Mouse (Mus musculus): ENCODE measurements at regions not wholly inside any gene's neighbourhood (a gene's known extent, or its start where the extent isn't known, plus 50 kb on each side); places are given as distances from the start of the nearest gene placed in this dataset.

DNA sequence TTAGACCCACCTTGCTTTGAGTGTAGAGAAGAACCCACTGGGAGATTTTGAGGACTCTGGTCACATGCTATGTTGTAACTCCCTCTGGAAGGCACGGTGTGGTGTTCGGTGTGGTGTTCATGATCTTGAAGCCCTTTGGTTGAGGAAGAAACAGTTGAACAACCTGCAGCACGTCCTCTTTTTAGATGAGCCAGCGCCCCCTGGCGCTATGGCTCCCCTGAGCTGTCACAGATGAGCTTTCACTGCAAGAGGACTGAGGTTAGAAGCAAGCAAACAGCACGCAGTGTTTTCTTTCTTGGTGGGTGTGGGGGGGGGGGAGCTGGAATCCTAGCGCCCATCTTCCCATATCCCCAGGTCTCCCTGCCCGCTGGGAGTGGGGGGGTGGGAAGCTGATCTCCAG is 177.9 kb downstream of the Thbs2 start:
- no peak overlapping the region for H3K4me3 ChIP-seq (ENCODE audit: low read depth, low read length)
- no peak for TF ChIP-seq POLR2A (IDR thresholded peaks at IDR 0.05; ENCODE audit: low read depth, low read length)
- peak; percentile 67; the same call in 1 of the 2 replicates for TF ChIP-seq CTCF (IDR thresholded peaks at IDR 0.05; ENCODE audit: extremely low read depth, insufficient read length, insufficient replicate concordance, low read depth, low read length)
- H3K27ac ChIP-seq (ENCODE audit: insufficient read depth, low read depth, low read length), result no peak overlapping the region
- no peaks in the 10 kb centered on the region for H3K36me3 ChIP-seq (ENCODE audit: control insufficient read depth, insufficient read depth, low read length)
- no peaks in the 10 kb centered on the region for H3K27me3 ChIP-seq (ENCODE audit: control insufficient read depth, insufficient read depth, low read length)
- H3K4me1 ChIP-seq (ENCODE audit: control insufficient read depth, insufficient read depth, insufficient read length, low read length), result no peaks in the 10 kb centered on the region
- 17% methylated on average over 8 of the region's 8 CpGs for WGBS

DNA sequence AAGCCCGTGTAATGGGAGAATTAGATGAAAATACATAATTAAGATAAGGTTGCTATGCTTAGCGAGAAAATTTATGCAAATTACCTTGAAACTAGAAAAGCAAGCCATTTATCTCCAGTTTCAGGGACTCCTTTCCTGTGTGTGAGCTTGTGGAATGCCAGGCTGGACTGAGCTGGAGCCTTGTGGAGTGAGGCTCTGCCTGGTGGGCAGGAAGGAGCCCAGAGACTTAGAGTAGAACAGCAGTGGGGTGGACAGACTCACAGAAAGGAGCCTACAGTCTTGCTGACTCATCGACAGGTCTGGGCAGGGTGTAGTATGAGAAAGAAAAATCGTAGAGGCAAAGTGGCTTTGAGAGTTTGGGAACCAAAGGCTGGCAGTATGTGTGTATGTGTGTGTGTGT is 180.6 kb downstream of the Thbs2 start:
- no peaks in the 10 kb centered on the region for H3K36me3 ChIP-seq (ENCODE audit: control insufficient read depth, insufficient read depth, low read length)
- TF ChIP-seq CTCF (IDR thresholded peaks at IDR 0.05; ENCODE audit: extremely low read depth, insufficient read length, insufficient replicate concordance, low read depth, low read length) (no peak), POLR2A (IDR thresholded peaks at IDR 0.05; ENCODE audit: low read depth, low read length) (no peak)
- H3K4me3 ChIP-seq (ENCODE audit: low read depth, low read length), result no peak overlapping the region
- no peaks in the 10 kb centered on the region for H3K4me1 ChIP-seq (ENCODE audit: control insufficient read depth, insufficient read depth, insufficient read length, low read length)
- no peaks in the 10 kb centered on the region for H3K27me3 ChIP-seq (ENCODE audit: control insufficient read depth, insufficient read depth, low read length)
- 66% methylated on average over 4 of the region's 4 CpGs for WGBS
- H3K27ac ChIP-seq (ENCODE audit: insufficient read depth, low read depth, low read length), result no peak overlapping the region

DNA sequence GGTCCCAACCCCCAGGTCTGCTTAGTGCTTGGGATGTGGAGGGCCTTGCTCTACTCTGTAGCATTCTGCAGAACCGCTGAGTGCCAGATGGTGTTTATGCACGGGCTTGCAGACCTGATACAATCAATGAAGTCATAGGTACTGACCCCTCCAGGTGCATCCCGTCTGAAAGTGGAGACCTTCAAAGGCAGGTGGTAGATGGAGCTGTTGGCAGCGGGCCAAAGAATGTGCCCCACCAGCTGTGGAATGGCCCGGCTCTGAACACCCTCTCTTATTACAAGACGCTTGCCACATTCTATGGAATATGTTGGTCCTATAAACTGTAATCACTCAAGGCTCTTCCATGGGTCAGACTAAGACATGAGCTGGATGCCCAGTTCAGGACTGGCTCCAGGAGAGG is 183.5 kb downstream of the Thbs2 start:
- H3K36me3 ChIP-seq (ENCODE audit: control insufficient read depth, insufficient read depth, low read length), result no peaks in the 10 kb centered on the region
- H3K4me3 ChIP-seq (ENCODE audit: low read depth, low read length), result no peak overlapping the region
- no peaks in the 10 kb centered on the region for H3K27me3 ChIP-seq (ENCODE audit: control insufficient read depth, insufficient read depth, low read length)
- no peaks in the 10 kb centered on the region for H3K4me1 ChIP-seq (ENCODE audit: control insufficient read depth, insufficient read depth, insufficient read length, low read length)
- no peak overlapping the region for H3K27ac ChIP-seq (ENCODE audit: insufficient read depth, low read depth, low read length)
- 24% methylated on average over 6 of the region's 6 CpGs for WGBS
- TF ChIP-seq CTCF (IDR thresholded peaks at IDR 0.05; ENCODE audit: extremely low read depth, insufficient read length, insufficient replicate concordance, low read depth, low read length) (no peak), POLR2A (IDR thresholded peaks at IDR 0.05; ENCODE audit: low read depth, low read length) (no peak)

DNA sequence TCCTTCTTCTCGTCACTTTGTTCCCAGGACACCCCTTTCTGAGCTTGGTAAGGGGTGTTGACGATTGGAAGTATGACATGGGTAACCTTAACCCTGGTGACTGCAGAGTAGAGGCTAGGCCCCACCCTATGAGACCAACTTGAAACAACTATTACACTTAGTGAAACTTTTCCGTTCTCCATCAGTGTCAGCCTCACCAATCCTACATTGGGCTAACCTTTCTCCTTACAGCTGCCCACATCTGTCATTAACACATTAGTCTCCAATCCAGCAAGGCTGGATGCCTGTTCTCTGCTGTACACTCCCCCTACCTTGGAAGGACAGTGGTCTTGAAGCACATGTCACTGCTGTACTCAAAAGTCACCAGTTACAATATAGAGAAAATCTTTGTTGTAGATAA is 186.9 kb downstream of the Thbs2 start:
- H3K27ac ChIP-seq (ENCODE audit: insufficient read depth, low read depth, low read length), result no peak overlapping the region
- no peaks in the 10 kb centered on the region for H3K27me3 ChIP-seq (ENCODE audit: control insufficient read depth, insufficient read depth, low read length)
- no peak overlapping the region for H3K4me3 ChIP-seq (ENCODE audit: low read depth, low read length)
- no peak for TF ChIP-seq POLR2A (IDR thresholded peaks at IDR 0.05; ENCODE audit: low read depth, low read length)
- TF ChIP-seq CTCF (IDR thresholded peaks at IDR 0.05; ENCODE audit: extremely low read depth, insufficient read length, insufficient replicate concordance, low read depth, low read length), result no peak
- no peaks in the 10 kb centered on the region for H3K36me3 ChIP-seq (ENCODE audit: control insufficient read depth, insufficient read depth, low read length)
- 89% methylated on average over 3 of the region's 3 CpGs for WGBS
- no peaks in the 10 kb centered on the region for H3K4me1 ChIP-seq (ENCODE audit: control insufficient read depth, insufficient read depth, insufficient read length, low read length)

DNA sequence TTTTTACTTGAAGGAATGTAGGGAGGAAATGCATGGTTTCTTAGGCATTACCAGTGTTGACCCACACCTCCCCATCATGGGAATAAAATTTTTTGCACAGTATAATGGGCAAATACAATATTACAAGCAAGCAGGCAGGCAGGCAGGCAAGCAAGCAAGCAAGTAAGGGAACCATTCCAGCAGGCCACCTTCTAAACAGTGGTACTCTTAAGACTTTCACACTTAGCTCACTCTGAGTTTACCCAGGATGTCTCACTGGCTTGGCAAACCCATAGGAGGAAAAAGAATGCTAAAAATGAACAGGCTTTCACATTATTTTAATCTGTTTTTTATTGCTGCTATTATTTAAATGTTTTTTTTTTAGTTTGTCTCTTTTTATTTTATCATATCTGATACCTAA is 187.9 kb downstream of the Thbs2 start:
- Histone ChIP-seq H3K27ac (ENCODE audit: insufficient read depth, low read depth, low read length) (no peak overlapping the region), H3K27me3 (ENCODE audit: control insufficient read depth, insufficient read depth, low read length) (no peaks in the 10 kb centered on the region), H3K4me3 (ENCODE audit: low read depth, low read length) (no peak overlapping the region), H3K4me1 (ENCODE audit: control insufficient read depth, insufficient read depth, insufficient read length, low read length) (no peaks in the 10 kb centered on the region), H3K36me3 (ENCODE audit: control insufficient read depth, insufficient read depth, low read length) (no peaks in the 10 kb centered on the region)
- TF ChIP-seq POLR2A (IDR thresholded peaks at IDR 0.05; ENCODE audit: low read depth, low read length) (no peak), CTCF (IDR thresholded peaks at IDR 0.05; ENCODE audit: extremely low read depth, insufficient read length, insufficient replicate concordance, low read depth, low read length) (no peak)

DNA sequence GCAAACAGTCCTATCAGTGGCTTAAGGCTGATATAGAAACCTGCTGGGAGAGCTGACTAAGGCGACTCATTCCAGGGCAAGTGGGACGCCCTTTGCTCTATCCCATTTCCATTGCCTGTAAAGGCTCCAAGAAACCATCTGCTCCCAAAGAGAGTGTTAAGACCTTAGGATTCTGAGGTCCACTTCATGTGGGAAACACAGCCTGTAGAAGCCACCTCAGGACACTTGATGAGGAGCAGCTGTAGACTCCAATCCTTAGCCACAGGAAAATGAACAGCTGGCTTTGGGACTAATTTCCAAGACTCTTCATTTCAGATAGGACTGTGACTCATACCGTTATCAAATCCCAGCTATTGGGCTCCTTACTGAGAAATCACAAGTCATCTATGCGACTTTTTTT is 188.6 kb downstream of the Thbs2 start:
- no peaks in the 10 kb centered on the region for H3K4me1 ChIP-seq (ENCODE audit: control insufficient read depth, insufficient read depth, insufficient read length, low read length)

DNA sequence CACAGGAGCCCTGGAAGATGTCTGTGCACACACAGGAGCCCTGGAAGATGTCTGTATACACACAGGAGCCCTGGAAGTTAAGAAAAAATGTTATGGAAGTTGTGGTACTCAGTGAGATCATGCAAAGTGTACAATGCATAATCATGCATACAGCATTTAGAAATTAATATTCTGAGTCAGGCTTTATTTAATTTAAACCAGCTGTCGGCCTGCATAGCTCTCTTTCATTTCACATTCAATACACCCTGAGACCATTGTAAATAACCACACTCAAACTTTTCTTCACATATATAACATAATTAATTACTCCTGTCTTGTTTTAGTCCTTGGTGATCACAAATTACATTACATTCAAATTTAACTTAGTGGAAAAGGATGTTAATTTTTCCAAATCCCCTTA is 190.4 kb downstream of the Thbs2 start:
- WGBS, result 88% methylated on average over 1 of the region's 1 CpGs
- no peaks in the 10 kb centered on the region for H3K4me1 ChIP-seq (ENCODE audit: control insufficient read depth, insufficient read depth, insufficient read length, low read length)
- no peaks in the 10 kb centered on the region for H3K27me3 ChIP-seq (ENCODE audit: control insufficient read depth, insufficient read depth, low read length)
- no peaks in the 10 kb centered on the region for H3K36me3 ChIP-seq (ENCODE audit: control insufficient read depth, insufficient read depth, low read length)
- TF ChIP-seq POLR2A (IDR thresholded peaks at IDR 0.05; ENCODE audit: low read depth, low read length) (no peak), CTCF (IDR thresholded peaks at IDR 0.05; ENCODE audit: extremely low read depth, insufficient read length, insufficient replicate concordance, low read depth, low read length) (no peak)
- H3K27ac ChIP-seq (ENCODE audit: insufficient read depth, low read depth, low read length), result no peak overlapping the region
- H3K4me3 ChIP-seq (ENCODE audit: low read depth, low read length), result no peak overlapping the region

More for the DNA sequence above, 188.6 kb downstream of the Thbs2 start:
- WGBS, result 47% methylated on average over 4 of the region's 4 CpGs
- TF ChIP-seq CTCF (IDR thresholded peaks at IDR 0.05; ENCODE audit: extremely low read depth, insufficient read length, insufficient replicate concordance, low read depth, low read length), result no peak
- TF ChIP-seq POLR2A (IDR thresholded peaks at IDR 0.05; ENCODE audit: low read depth, low read length), result no peak
- H3K4me3 ChIP-seq (ENCODE audit: low read depth, low read length), result no peak overlapping the region
- H3K27me3 ChIP-seq (ENCODE audit: control insufficient read depth, insufficient read depth, low read length), result no peaks in the 10 kb centered on the region
- no peaks in the 10 kb centered on the region for H3K36me3 ChIP-seq (ENCODE audit: control insufficient read depth, insufficient read depth, low read length)
- no peak overlapping the region for H3K27ac ChIP-seq (ENCODE audit: insufficient read depth, low read depth, low read length)

DNA sequence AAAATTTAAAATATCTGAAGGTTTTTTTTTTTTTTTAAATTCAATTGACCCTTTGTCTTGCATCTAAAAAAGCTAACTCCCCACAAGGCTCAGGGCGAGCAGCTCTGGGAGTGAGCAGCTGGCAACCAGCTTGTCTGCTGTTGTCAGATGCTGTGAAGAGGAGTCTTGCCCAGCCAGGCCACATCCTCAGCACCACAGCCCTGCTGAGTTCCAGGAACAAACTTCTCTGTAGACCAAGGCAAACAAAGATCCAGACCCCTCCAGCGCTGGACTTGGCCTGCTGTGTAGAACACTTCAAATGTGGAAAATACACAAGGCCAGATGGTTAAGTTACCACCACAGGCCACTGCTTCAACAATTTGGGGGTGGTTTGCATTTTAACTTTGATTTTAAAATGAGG is 192.7 kb downstream of the Thbs2 start:
- WGBS, result 70% methylated on average over 2 of the region's 2 CpGs
- H3K27me3 ChIP-seq (ENCODE audit: control insufficient read depth, insufficient read depth, low read length), result no peaks in the 10 kb centered on the region
- no peak overlapping the region for H3K27ac ChIP-seq (ENCODE audit: insufficient read depth, low read depth, low read length)
- no peaks in the 10 kb centered on the region for H3K36me3 ChIP-seq (ENCODE audit: control insufficient read depth, insufficient read depth, low read length)
- no peaks in the 10 kb centered on the region for H3K4me1 ChIP-seq (ENCODE audit: control insufficient read depth, insufficient read depth, insufficient read length, low read length)
- H3K4me3 ChIP-seq (ENCODE audit: low read depth, low read length), result no peak overlapping the region
- TF ChIP-seq CTCF (IDR thresholded peaks at IDR 0.05; ENCODE audit: extremely low read depth, insufficient read length, insufficient replicate concordance, low read depth, low read length), result no peak
- no peak for TF ChIP-seq POLR2A (IDR thresholded peaks at IDR 0.05; ENCODE audit: low read depth, low read length)
